ENCODE assay signal across 8 mouse cellular contexts in genomic region chr6:30738464-30739006, GRCm38 (mm10). TPM values are rescaled to one million over a fixed set of nuclear protein-coding genes. Genes with fewer than 3 reads are reported as not detected.
DNase-seq lines count a peak whose midpoint lies in the region; ATAC-seq and TF ChIP-seq lines count a peak whose summit lies in the region.

No protein-coding gene starts in this region.

- intact Hi-C loops in gastrocnemius, adult 2 months (cut with DNase I): no loop called here
- intact Hi-C loops in gastrocnemius, postnatal 14 days (cut with DNase I; ENCODE audit: low total_unique reads): no loop called here

- no peaks in the 10 kb centered on the region for H3K27me3 ChIP-seq in forebrain, postnatal 0 days (ENCODE audit: insufficient read depth, low read length)
- peaks cover 66% of the 10 kb centered on the region for H3K27me3 ChIP-seq in liver, embryonic 15.5 days

- H3K4me2 ChIP-seq in forebrain, postnatal 0 days (ENCODE audit: low read depth): peak overlapping the region; percentile 62
- H3K4me2 ChIP-seq in liver, embryonic 15.5 days: peak overlapping the region; percentile 50; the same call in 1 of the 2 replicates

- 52% methylated on average over 20 of the region's 20 CpGs for WGBS in forebrain, postnatal 0 days
- WGBS in liver, embryonic 15.5 days (ENCODE audit: insufficient replicate concordance): 47% methylated on average over 20 of the region's 20 CpGs

- peak overlapping the region; percentile 65; the same call in 1 of the 2 replicates for H3K27ac ChIP-seq in gastrocnemius, adult 2 months
- H3K27ac ChIP-seq in forebrain, postnatal 0 days (ENCODE audit: low read depth, low read length): peak overlapping the region; percentile 86
- H3K27ac ChIP-seq in liver, embryonic 15.5 days (replicated peaks): no peak overlapping the region

- H3K9ac ChIP-seq in forebrain, postnatal 0 days: peak overlapping the region; percentile 71
- H3K9ac ChIP-seq in liver, embryonic 15.5 days: no peak overlapping the region

- H3K36me3 ChIP-seq in forebrain, postnatal 0 days (ENCODE audit: insufficient read depth): peaks cover 11% of the 10 kb centered on the region; the same call in 1 of the 2 replicates
- H3K36me3 ChIP-seq in liver, embryonic 15.5 days (replicated peaks): no peaks in the 10 kb centered on the region

- peak overlapping the region; percentile 78 for H3K4me3 ChIP-seq in gastrocnemius, adult 2 months
- peak overlapping the region; percentile 55 for H3K4me3 ChIP-seq in forebrain, postnatal 0 days (ENCODE audit: low read depth, low read length)
- peak overlapping the region; percentile 46 for H3K4me3 ChIP-seq in liver, embryonic 15.5 days (replicated peaks)

- no peak for TF ChIP-seq CTCF in gastrocnemius, adult 2 months (IDR thresholded peaks at IDR 0.05)
- no peak for TF ChIP-seq CTCF in forebrain, postnatal 0 days (IDR thresholded peaks at IDR 0.05; ENCODE audit: low read depth)

- no peak for ATAC-seq in forebrain, postnatal 0 days
- no peak for ATAC-seq in liver, embryonic 15.5 days (ENCODE audit: insufficient read depth)

- peaks cover 5% of the 10 kb centered on the region; the same call in 1 of the 2 replicates for H3K4me1 ChIP-seq in forebrain, postnatal 0 days (ENCODE audit: insufficient read depth)
- no peaks in the 10 kb centered on the region for H3K4me1 ChIP-seq in liver, embryonic 15.5 days (replicated peaks)

- 0 out of 2 replicates have a peak, but pooled peaks cover 30% of the 10 kb centered on the region for H3K9me3 ChIP-seq in forebrain, postnatal 0 days (ENCODE audit: low read length)
- H3K9me3 ChIP-seq in liver, embryonic 15.5 days (replicated peaks): peaks cover 11% of the 10 kb centered on the region; the same call in 1 of the 2 replicates

- no peak for DNase-seq in gastrocnemius, adult 2 months
- no peak for DNase-seq in gastrocnemius, postnatal 14 days
- peak; percentile 25 for DNase-seq in Muller cell, postnatal 12 days (ENCODE audit: inconsistent ontology term)
- no peak for DNase-seq in forebrain, postnatal 0 days
- no peak for DNase-seq in adrenal gland, adult 8-10 months
- no peak for DNase-seq in layer of hippocampus, postnatal 14 days (ENCODE audit: low spot score in 2 of 2)
- DNase-seq in layer of hippocampus, adult 8-10 months (ENCODE audit: low spot score in 2 of 2): no peak

RNA-seq across cellular contexts. Expression of gene Mest, which starts 15.2 kb away (rescaled TPM):
- total RNA-seq in gastrocnemius, adult 2 months (2021): 1 to 10 TPM; 1.6 to 2.4 TPM
- total RNA-seq in gastrocnemius, postnatal 14 days (2021): 100 to 1,000 TPM in 1 of 2 experiments, 10 to 100 TPM in 1; 64.5 to 101 TPM
- total RNA-seq in forebrain, postnatal 0 days (2014; rRNA removed): 127 and 212 TPM in 2 replicates
- 90.4 and 146 TPM in 2 replicates for polyA plus RNA-seq in forebrain, postnatal 0 days (2015; fragmentation: Nextera tagmentation; extraction: Ambion mirVana)
- 186 and 187 TPM in 2 replicates for polyA plus RNA-seq in liver, embryonic 15.5 days (2015; fragmentation: Nextera tagmentation; extraction: Ambion mirVana)
- total RNA-seq in adrenal gland, adult 8-10 months (2022): 10 to 100 TPM; 39.2 to 81.6 (median 52.6) TPM
- total RNA-seq in layer of hippocampus, postnatal 14 days (2021): 10 to 100 TPM; 72.8 to 77.3 TPM
- total RNA-seq in layer of hippocampus, adult 8-10 months (2022): 10 to 100 TPM; 43.1 to 65.9 (median 50.6) TPM

RNA-seq across cellular contexts. Expression of gene Cep41, which starts 45.0 kb away (rescaled TPM):
- 1 to 10 TPM in 1 of 2 experiments, under 1 TPM in 1; 0.20 to 1.6 TPM for total RNA-seq in gastrocnemius, adult 2 months (2021)
- total RNA-seq in gastrocnemius, postnatal 14 days (2021): 1 to 10 TPM; 1.3 to 2.1 TPM
- total RNA-seq in forebrain, postnatal 0 days (2014; rRNA removed): 10.2 and 14.1 TPM in 2 replicates
- 8.8 and 10.6 TPM in 2 replicates for polyA plus RNA-seq in forebrain, postnatal 0 days (2015; fragmentation: Nextera tagmentation; extraction: Ambion mirVana)
- polyA plus RNA-seq in liver, embryonic 15.5 days (2015; fragmentation: Nextera tagmentation; extraction: Ambion mirVana): 2.8 and 3.8 TPM in 2 replicates
- 10 to 100 TPM in 1 of 4 experiments, 1 to 10 TPM in 3; 7.9 to 11.6 (median 8.6) TPM for total RNA-seq in adrenal gland, adult 8-10 months (2022)
- total RNA-seq in layer of hippocampus, postnatal 14 days (2021): 1 to 10 TPM; 4.9 to 6.7 TPM
- 1 to 10 TPM; 5.2 to 8.1 (median 6.7) TPM for total RNA-seq in layer of hippocampus, adult 8-10 months (2022)

Comparison
In these comparisons a context has a peak if more than half of its experiments do, and no peak if none do; other contexts are left out.
1. RNA of gene Mest, which starts 15.2 kb away (total RNA-seq): 127 to 212 TPM in forebrain, postnatal 0 days, 64.5 to 101 TPM in gastrocnemius, postnatal 14 days, 72.8 to 77.3 TPM in layer of hippocampus, postnatal 14 days, 43.1 to 65.9 TPM in layer of hippocampus, adult 8-10 months and 39.2 to 81.6 TPM in adrenal gland, adult 8-10 months; 1.6 to 2.4 TPM in gastrocnemius, adult 2 months; every median in the first group is over 10 times any median in the second.
2. Peak in every context shown above with its lines, with median percentiles within 50 percentile points of each other: H3K4me3 ChIP-seq.